Mouse (Mus musculus) heart, postnatal 0 days (tissue): Measurements from ENCODE around the gene Icos. TPM values are rescaled to one million over a fixed set of nuclear protein-coding genes. Genes with fewer than 3 reads are reported as not detected.

Experiments used
- ATAC-seq: fragments of 200-750 bp; cut with Nextera tagmentation; 2 replicates; pipeline ENCODE4 v1.8.0; 2017; ENCODE audit warnings: low read depth, moderate number of reproducible peaks, moderate library complexity; ENCODE audit not compliant: insufficient read depth
- DNase-seq: peaks from one replicate; pipeline ENCODE4 v3.0.0-alpha.2; 2016; ENCODE audit warnings: low spot score
- H3K27ac ChIP-seq: fragments of 300-500 bp; sonication (generic); 2 replicates; pipeline ENCODE4 v1.5.1; 2014; ENCODE audit warnings: low read depth, mild to moderate bottlenecking
- H3K27me3 ChIP-seq: fragments of 300-500 bp; sonication (generic); 2 replicates; pipeline ENCODE4 v1.6.1; 2014; ENCODE audit warnings: low read length, mixed read lengths; ENCODE audit not compliant: control insufficient read depth, insufficient read depth
- H3K36me3 ChIP-seq: fragments of 300-500 bp; sonication (generic); replicated peaks from 2 replicates; pipeline ENCODE4 v1.6.1; 2014; ENCODE audit warnings: low read length, mixed read lengths; ENCODE audit not compliant: control insufficient read depth, insufficient read depth
- H3K4me1 ChIP-seq: fragments of 300-500 bp; sonication (generic); 2 replicates; pipeline ENCODE4 v1.6.1; 2014; ENCODE audit warnings: antibody characterized with exemption; ENCODE audit not compliant: control insufficient read depth, insufficient read depth
- H3K4me2 ChIP-seq: fragments of 300-500 bp; sonication (generic); 2 replicates; pipeline ENCODE4 v1.6.1; 2014; ENCODE audit warnings: low read depth, mild to moderate bottlenecking, low read length, moderate library complexity
- H3K4me3 ChIP-seq: fragments of 300-500 bp; sonication (generic); 2 replicates; pipeline ENCODE4 v1.5.1; 2014; ENCODE audit warnings: low read depth, low read length
- H3K9ac ChIP-seq: fragments of 300-500 bp; sonication (generic); replicated peaks from 2 replicates; pipeline ENCODE4 v1.6.1; 2014; ENCODE audit warnings: low read depth, low read length, mixed read lengths
- H3K9me3 ChIP-seq: fragments of 300-500 bp; sonication (generic); replicated peaks from 2 replicates; pipeline ENCODE4 v1.6.1; 2016; ENCODE audit warnings: low read length; ENCODE audit not compliant: control insufficient read depth
- CTCF ChIP-seq: IDR thresholded peaks from 2 replicates; pipeline ENCODE4 v1.5.1; 2016; ENCODE audit warnings: antibody characterized with exemption, control low read depth, low read depth
- EP300 ChIP-seq: IDR thresholded peaks from 2 replicates; pipeline ENCODE4 v1.6.1; 2016; ENCODE audit warnings: antibody characterized with exemption, low read depth
- WGBS: fragments of 180-500 bp; shearing (Covaris S2); extraction: QIAGEN DNeasy Blood & Tissue Kit; methylation state at CpG from one replicate; pipeline ENCODE4 v1.1.7; 2014; 5-methylcytosine and 5-hydroxymethylcytosine counted together
- polyA plus RNA-seq: library from polyadenylated mRNA; unstranded; fragments of >200 nt; fragmentation: Nextera tagmentation; extraction: Ambion mirVana; gene quantifications from 2 replicates; pipeline ENCODE4 v1.2.1, GENCODE M21; 2015
- total RNA-seq: library from RNA; depleted of rRNA; stranded (reverse); fragments of >200 nt; gene quantifications from 2 replicates; pipeline ENCODE4 v1.2.3, GENCODE M21; 2014; ENCODE audit warnings: low replicate concordance

Gene Icos
- total and polyA plus RNA-seq, 2 experiments from 2014 or later, result 0.19 to 0.38 TPM

- Histone ChIP-seq H3K36me3 (no peaks in the 10 kb centered on the region), H3K4me3 (no peak overlapping the region), H3K4me1 (peaks cover 5% of the 10 kb centered on the region; the same call in 1 of the 2 replicates), H3K27ac (no peak overlapping the region), H3K4me2 (no peak overlapping the region), H3K9me3 (no peaks in the 10 kb centered on the region), H3K9ac (no peak overlapping the region), H3K27me3 (no peaks in the 10 kb centered on the region)
- TF ChIP-seq EP300 (no peak), CTCF (no peak)
- no peak for DNase-seq
- no peak for ATAC-seq
- 69% methylated on average over 1 of the region's 1 CpGs for WGBS
These were observed 38.9 kb downstream of the Icos start for GRCm38 (mm10) chr1:61016578-61017118.

- Histone ChIP-seq H3K27me3 (no peaks in the 10 kb centered on the region), H3K4me2 (no peak overlapping the region), H3K36me3 (no peaks in the 10 kb centered on the region), H3K9ac (no peak overlapping the region), H3K27ac (no peak overlapping the region), H3K9me3 (no peaks in the 10 kb centered on the region), H3K4me3 (no peak overlapping the region), H3K4me1 (no peaks in the 10 kb centered on the region)
- WGBS, result 67% methylated on average over 5 of the region's 5 CpGs
- ATAC-seq (no peak), DNase-seq (no peak)
- TF ChIP-seq CTCF (no peak), EP300 (no peak)
These were observed 49.0 kb downstream of the Icos start for GRCm38 (mm10) chr1:61026712-61027111.

DNA sequence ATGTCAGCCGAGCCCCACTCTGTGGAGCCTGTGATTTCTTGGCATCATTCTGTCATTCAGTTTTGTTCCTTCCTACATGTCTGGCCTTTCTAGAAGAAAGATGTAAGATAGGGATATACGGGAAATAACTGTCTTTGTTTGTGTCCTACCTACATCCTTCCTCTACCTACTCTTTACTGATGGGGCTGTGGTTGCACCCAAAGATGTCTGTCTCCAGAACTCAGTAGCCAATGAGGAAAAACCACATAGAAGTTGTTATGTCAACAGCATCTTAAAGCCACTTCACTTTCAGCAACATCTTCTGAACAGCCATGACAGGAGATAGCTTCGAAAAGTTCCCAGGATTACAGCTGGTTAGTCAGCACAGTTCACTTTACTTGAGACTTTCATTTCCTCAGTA lies 49.8 kb downstream of the Icos start:
- WGBS, result 78% methylated on average over 3 of the region's 3 CpGs
- no peaks in the 10 kb centered on the region for H3K4me1 ChIP-seq
- H3K9me3 ChIP-seq, result no peaks in the 10 kb centered on the region
- ATAC-seq (no peak), DNase-seq (no peak)
- TF ChIP-seq CTCF (no peak), EP300 (no peak)
- H3K27me3 ChIP-seq, result no peaks in the 10 kb centered on the region
- H3K36me3 ChIP-seq, result no peaks in the 10 kb centered on the region
- H3K27ac ChIP-seq, result no peak overlapping the region
- no peak overlapping the region for H3K4me3 ChIP-seq
- H3K4me2 ChIP-seq, result no peak overlapping the region
- no peak overlapping the region for H3K9ac ChIP-seq

DNA sequence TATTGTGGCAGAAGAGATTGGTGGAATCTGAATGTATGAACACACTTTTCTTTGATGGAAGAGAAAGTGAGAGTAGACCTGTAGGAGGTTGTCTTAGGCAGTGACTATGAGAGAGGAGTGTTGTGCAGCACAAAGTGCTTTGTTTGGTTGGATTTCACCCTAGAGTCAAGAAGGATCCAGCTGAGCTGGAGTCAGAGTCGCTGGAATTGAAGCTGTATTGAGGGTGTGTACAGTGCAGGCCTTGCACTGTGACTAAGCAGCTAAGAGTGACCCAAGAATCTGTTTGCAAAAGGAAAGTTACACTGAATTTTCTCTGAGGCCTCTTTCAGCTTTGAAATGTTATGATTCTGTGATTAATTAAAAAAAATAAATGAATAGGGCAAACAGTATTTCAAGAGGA lies 52.2 kb downstream of the Icos start:
- no peaks in the 10 kb centered on the region for H3K36me3 ChIP-seq
- no peak for TF ChIP-seq EP300
- no peak for TF ChIP-seq CTCF
- no peak overlapping the region for H3K4me2 ChIP-seq
- H3K9me3 ChIP-seq, result no peaks in the 10 kb centered on the region
- H3K4me1 ChIP-seq, result no peaks in the 10 kb centered on the region
- DNase-seq (no peak), ATAC-seq (no peak)
- 30% methylated on average over 1 of the region's 1 CpGs for WGBS
- H3K4me3 ChIP-seq, result no peak overlapping the region
- H3K27ac ChIP-seq, result no peak overlapping the region
- no peak overlapping the region for H3K9ac ChIP-seq
- no peaks in the 10 kb centered on the region for H3K27me3 ChIP-seq

- Histone ChIP-seq H3K4me3 (no peak overlapping the region), H3K27me3 (no peaks in the 10 kb centered on the region), H3K9ac (no peak overlapping the region), H3K27ac (no peak overlapping the region), H3K4me1 (no peaks in the 10 kb centered on the region), H3K9me3 (no peaks in the 10 kb centered on the region), H3K4me2 (no peak overlapping the region), H3K36me3 (no peaks in the 10 kb centered on the region)
- DNase-seq (no peak), ATAC-seq (no peak)
- no peak for TF ChIP-seq EP300
- no peak for TF ChIP-seq CTCF
These were observed 52.8 kb downstream of the Icos start for GRCm38 (mm10) chr1:61030532-61030931.

DNA sequence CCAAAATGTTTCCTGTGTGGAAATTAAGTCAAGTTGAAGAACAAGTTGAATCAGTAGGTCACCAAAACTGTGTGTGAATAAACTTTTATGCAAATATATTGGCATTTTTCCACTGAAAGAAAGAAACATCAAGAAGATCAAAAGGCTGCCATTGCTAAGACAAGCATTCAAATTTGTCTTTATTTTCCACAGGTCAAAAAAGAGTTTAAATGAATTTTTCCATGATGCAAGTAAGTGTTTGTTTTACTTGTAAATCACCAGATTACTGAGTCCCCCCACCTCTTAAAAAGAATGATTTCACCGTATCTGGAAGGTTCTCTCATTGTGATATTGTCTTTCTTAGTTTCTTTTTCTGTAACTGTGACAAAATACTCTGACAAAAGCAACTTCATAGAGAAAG lies 57.5 kb downstream of the Icos start:
- WGBS, result 56% methylated on average over 1 of the region's 1 CpGs

More for the DNA sequence above, 57.5 kb downstream of the Icos start:
- DNase-seq (no peak), ATAC-seq (no peak)
- TF ChIP-seq EP300, result no peak
- no peak for TF ChIP-seq CTCF
- Histone ChIP-seq H3K36me3 (no peaks in the 10 kb centered on the region), H3K4me2 (no peak overlapping the region), H3K27me3 (no peaks in the 10 kb centered on the region), H3K27ac (no peak overlapping the region), H3K4me1 (no peaks in the 10 kb centered on the region), H3K4me3 (no peak overlapping the region), H3K9me3 (no peaks in the 10 kb centered on the region), H3K9ac (no peak overlapping the region)
